Mouse (Mus musculus) spleen, postnatal 36 days (tissue): Measurements from ENCODE around the gene Fgf4.

Source experiments
- DNase-seq, 2 experiments: peaks; one replicate each; pipeline ENCODE4 v3.0.0; 2022; ENCODE audit warnings: low spot score in 2 of 2, mixed read lengths in 1 of 2

Fgf4 gene

DNA sequence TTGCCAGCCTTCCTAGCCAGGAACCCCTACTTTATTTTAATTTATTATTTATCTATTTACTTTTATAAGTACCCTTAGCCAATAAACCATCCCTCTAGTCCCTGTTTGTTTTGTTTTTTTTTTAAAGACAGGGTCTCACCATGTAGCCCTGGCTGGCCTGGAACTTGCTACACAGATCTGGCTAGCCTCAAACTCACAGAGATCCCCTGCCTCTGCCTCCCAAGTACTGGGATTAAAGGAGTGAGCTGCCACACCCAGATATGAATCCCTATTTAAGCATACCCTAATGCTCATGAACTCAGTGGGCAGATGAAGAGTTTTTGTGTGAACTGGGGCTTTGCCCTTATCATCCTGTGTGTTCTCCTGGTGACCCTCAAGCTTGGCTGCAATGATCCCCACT lies at the start of gene Fgf4:
Gene Fgf4, plus strand, starts transcription at position 301 of the 400 bp plus-strand sequence.
- DNase-seq: no peak

DNA sequence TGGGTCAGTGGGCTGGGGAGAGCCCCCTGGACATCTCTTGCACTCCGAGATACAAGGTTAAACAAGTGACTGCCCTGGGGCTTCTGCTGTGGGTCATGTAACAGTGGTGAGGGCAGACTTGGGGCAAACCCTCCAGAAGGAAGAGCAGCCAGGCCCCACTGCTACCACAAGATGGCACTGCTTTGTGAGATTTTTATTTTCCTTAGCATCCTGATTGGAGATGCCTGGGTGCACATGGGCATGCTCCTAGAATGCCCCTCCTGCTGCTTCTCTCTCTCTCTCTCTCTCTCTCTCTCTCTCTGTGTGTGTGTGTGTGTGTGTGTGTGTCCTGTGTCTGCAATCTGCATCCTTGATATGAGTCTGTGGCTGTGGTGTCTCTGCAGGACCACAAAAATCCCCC lies 48.7 kb upstream of the Fgf4 start:
- DNase-seq: no peak

DNA sequence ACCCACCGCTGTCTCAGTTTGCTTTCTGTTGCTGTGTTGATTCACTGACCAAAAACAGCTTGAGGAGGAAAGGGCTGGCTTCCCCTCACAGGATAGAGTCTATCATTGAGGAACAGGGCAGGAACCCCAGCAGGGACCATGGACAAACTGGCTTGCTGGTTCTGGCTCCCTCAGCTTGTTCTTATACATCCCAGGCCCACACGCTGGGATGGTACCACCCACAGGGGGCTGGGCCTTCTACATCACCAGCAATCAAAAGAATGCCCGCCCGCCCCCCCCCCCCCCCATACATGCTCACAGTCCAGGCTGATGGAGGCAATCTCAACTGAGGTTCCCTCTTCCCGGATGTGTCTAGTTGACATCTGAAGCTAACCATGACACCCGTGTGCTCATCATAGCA lies 40.1 kb upstream of the Fgf4 start:
- DNase-seq: no peak

DNA sequence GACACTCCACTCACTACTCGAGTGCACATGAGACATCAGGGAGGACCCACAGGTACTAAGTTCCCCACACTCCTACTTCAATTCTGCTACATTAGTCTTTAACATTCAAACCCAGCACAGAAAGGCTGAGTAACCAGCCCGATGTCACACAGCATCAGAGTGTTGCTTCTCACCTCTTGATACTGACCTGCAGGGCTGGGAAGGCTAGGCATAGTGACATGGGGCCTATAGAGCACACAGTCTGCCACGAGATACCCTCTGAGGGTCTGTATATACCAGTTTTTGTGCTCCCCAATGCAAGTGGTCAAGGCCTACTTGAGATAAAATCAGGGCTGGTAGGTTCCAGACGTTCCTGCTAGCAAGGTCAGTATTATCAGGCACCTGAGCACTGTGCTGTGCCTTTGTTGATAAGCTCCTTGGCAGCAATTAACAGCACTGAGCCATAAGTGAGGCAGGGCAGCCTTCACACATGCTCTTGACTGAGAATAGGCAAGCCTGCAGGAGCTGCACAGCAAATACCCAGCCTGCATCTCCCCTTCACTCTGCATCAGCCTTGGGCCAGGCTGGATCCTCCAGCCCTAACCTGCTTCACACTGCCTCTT lies 39.1 kb upstream of the Fgf4 start:
- peak in 1 of 2 experiments; percentile 16 for DNase-seq

DNA sequence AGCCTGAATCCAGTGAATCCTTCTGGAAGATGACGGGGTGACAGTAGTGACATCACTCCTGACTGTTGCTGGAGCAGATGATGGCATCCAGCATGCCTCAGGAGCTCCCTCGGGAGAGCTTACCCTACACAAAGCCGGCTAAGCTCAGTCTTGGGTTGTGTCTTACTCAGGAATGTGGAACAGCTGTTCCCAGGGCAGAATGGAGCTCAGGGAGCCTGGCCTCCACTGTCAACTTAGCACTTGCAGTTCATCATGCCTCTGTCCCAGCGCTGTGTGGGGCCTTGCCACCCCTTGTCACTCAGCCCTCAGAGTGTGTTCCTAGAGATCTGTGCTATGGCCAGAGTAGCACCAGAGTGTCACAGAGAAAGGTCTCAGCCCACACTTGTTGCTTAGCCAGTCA lies 35.6 kb upstream of the Fgf4 start:
- DNase-seq: no peak

DNA sequence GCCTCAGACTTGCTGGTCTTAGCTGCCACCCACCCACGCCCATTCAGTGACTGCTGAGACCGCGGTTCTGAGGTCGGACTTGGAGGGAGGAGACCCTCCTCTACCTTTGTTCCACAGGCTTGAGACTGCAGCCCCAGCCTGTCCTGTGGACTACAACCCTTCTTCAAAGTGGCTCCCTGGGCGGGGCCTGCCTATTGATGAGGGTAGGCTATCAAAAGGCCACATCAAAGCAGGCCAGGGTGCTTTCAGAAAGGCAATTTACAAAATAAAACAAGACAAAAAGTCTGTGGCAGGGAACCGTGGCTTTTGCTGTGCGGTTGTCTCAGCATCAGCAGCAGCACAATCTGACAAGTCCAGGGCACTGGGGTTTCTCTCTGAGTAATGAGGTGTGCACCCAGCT lies 25.3 kb upstream of the Fgf4 start:
- DNase-seq: no peak

DNA sequence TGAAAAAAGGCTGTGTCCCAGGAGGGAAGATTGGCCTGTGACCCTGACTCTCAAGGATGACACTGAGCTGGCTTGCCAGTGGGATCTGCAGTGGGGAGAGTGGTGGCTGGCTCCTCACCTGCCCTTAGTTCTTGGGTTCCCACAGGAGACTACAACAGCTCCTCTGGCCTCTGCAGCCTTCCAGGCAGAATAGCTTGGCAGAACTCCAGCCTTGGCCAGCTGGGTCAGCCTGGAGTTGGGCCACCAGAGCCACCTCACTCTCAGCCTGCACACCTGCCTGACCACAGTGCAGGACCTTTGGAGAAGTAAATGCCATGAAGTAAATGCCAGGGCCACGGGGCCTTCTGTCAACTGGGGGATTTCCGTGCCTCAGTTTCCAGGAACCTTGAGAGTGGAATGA lies 23.2 kb upstream of the Fgf4 start:
- DNase-seq: no peak

DNA sequence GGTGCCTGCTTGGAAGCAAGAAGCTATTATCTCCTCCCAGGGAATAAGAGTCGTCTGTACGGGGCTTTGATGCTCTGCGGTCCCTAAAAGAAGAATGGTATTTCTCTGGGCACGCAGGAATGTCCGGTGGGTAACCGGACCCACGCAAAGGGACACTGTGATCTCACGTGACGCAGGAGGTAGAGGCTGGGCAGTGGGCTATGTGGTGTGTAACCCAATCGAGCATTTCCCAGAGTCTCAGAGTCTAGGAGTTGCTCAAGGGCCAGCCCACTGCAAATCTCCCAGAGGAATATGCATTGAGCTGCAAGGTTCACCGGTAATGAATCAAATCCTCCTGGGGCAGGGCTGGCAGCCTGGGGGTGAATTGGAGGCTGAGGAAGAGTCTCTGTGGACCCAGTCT lies 18.8 kb upstream of the Fgf4 start:
- DNase-seq: no peak

DNA sequence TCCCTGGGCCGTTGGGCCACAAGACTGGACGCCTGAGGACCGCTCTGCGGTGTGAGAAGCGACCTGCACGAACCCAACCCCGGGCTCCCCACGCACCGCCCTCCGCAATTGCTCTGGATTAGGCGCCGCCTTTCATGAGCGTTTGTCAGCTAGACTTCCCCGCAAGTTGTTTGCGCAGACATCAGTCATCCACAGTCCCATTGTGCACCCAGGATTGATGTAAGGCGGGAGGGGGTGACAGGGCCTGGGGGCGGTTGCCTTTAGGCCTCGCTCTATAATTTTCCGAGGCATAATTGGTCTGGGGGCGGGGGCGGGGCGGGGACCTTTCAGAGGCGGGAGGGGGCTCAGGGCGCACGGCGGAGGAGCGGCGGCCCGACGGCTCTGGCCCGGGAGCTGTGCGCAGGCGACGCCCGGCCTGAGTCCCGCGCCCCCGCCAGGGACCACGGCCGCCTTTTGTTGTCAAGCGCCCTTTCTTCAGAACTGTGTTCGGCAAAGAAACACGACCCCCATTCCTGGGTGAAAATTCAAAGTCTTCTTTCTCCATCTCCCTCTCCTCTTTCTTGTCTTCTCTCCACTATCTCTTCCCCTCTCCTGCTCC lies 9.2 kb upstream of the Fgf4 start, which contains the start of gene Fgf3:
Gene Fgf3, plus strand, starts transcription at position 193 of the 598 bp plus-strand sequence.
- DNase-seq: no peak

DNA sequence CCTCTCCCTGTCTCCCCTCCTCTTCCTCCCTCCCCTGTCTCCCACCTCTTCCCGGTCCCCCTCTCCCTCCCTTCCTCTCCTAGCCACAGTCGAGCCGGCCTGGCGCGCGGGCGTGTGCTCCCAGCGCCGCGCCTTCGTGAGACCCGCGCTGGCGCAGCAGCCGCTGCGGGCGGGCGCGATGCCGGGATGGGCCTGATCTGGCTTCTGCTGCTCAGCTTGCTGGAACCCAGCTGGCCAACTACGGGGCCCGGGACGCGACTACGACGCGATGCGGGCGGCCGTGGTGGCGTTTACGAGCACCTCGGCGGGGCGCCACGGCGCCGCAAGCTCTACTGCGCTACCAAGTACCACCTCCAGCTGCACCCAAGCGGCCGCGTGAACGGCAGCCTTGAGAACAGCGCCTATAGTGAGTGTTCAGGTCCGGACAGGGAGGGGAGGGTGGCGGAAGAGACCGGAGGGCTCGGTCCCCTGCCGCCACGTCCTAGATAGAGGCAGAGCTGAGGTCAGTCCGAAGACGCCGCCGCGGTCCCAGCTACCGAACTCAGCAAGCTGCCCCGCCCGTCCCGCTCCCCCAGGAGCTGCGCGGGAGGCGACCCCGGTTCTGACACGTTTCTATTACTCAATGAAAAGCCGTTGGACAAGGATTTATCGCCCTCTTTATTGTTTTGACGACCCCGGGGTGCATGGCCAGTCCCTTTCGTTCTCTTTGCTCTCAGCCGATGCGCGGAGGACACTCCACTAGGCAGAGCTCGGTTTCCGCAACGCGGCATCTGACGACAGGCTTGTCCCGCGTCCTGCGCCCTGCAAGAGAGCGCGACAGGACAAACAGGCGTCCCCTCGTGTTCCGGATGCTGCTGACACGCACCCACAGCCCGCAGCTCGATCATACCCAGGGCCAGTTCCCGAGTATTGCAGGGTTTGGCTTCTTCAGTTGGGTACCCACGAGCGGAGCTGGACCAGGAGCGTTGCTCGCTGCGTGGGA lies 8.4 kb upstream of the Fgf4 start:
- no peak for DNase-seq

DNA sequence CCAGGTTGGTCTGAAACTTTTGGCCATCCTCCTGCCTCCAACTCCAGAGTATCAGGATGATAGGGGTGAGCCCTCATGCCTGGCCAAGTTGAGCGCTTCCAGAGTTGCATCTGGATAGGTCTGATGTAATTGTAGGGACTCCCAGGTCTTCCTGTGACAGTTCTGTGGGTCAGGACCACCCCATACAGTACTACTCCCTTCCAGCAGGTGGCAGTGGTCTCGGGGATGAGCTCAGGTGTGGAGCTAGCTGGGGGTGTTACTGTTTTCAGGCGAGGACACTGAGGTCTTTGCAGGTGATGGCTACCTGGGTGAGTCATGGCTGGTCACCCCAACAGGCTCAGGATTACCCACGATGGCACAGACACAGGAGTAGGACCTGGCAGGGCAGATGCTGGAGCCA lies 1.0 kb upstream of the Fgf4 start:
- peak in 1 of 2 experiments; percentile 6 for DNase-seq

DNA sequence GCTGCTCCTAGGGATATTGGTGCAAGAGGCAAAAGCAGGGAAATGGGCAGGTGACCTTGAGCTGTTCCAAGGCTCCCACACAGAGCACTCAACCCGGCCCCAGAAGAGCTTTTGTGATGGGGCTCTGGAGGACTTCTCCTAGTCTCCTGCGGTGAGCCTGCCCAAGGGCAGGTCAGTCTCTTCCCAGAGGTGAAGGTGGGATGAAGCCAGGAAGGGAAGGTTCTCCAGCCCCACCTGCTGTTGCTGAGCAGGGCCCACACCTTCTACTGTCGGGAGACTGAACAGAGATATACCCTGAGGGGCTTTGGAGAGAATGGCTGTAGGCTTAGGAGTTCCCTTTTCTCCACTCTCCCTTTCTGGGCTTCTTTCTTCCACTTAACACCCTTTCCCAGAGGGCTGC lies 4.2 kb downstream of the Fgf4 start:
- DNase-seq: no peak

DNA sequence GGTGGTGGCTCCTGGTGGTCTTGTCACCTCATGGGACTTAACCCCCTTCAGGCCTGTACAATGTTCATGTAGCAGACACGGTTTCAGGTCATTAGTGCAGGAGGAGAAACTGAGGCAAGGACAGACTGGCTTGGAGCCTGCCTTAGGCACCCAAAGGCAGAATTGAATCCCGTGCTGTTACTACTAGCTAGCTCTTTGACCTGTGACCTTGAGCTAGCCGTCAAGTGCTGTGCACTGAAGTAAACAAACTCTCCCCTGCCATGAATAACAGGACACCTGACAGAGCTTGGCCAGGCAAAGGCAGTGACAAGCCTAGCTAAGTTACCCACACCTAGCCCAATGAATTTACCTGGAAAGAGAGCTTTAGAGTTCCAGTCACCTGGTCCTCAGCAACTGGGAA lies 7.8 kb downstream of the Fgf4 start:
- no peak for DNase-seq

DNA sequence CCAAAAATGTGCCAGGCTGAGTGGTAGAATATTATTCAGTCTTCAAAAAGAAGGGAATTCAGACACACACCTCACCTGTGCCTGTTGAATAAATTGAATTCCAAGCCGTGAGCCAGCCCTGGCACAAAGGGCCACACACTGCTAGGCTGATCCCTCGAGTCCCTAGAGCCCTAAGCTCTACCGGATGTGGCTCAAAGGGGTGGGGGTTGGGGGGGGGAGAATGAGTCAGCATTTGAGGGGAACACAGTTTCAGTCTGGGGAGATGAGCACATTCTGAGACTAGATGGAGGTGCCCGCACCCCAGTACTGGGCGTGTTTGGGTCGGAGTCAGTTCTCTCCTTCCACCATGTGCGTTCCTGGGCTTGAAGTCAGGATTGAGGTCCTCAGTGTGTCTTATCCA lies 10.0 kb downstream of the Fgf4 start:
- DNase-seq: no peak

DNA sequence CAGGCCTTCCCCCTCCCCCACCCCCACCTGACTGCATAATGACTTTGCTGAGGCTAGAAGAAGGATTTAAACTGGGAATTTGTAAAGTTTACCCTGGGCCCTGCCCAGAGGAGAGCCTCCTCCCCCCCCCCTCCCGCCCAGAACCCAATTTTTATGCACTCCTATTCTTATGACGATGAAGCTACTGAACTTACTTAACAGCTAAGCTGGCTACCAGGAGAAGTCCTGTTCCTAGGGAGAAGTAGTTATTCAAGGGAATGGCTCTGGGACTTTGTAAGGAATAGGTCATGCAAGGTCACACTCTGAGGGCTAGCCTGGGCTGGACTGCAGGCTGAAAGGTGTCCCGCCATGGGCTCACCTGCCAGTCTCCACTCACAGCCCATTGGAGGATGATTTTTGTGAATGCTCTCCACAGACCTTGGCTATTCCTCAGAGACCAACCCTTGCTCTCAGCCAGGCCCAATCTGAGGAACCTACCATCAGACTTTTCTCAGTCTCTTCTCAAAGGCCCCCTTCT lies 10.7 kb downstream of the Fgf4 start:
- DNase-seq: no peak

DNA sequence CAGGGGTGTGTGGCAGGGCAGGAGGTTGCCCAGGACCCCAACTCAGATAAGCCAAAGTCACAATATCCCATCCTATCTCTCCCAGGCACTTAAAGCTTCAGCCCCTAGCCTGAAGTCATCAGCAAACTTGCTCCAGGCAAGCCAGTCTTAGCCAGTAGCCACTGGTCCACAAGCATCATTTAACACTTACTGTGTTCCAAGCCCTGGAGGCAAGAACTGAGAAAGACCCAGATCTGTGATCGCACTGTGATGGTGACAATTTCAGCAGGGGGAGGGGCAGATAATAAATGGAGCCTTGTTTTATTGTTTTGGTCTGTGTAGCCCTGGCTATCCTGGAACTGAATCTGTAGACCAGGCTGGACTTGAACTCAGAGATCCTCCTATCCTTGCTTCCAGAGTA lies 11.5 kb downstream of the Fgf4 start:
- no peak for DNase-seq

DNA sequence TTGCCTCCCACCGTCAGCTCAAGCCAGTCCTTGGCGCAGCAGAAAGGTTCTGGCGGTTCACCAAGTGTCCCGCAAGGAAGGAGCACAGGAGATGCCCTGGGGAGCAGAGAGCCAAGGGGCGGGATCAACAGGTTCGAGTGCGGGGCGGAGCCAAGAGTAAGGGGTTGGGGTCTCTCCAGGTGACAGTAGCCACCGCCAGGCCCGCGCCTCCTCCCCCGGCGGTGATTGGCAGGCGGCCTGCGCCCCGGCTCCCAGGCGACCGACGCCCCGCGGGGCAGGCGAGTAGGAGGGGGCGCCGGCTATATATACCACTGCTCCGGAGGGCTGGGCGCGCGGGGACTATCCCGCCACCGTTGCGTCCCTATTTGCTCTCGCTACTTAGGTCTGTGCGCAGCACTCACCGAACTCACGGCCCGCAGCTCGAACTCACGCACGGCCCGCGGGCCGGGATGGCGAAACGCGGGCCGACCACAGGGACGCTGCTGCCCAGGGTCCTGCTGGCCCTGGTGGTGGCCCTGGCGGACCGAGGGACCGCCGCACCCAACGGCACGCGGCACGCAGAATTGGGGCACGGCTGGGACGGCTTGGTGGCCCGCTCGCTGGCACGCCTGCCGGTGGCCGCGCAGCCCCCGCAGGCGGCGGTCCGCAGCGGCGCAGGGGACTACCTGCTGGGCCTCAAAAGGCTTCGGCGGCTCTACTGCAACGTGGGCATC lies 14.0 kb downstream of the Fgf4 start:
- no peak for DNase-seq

DNA sequence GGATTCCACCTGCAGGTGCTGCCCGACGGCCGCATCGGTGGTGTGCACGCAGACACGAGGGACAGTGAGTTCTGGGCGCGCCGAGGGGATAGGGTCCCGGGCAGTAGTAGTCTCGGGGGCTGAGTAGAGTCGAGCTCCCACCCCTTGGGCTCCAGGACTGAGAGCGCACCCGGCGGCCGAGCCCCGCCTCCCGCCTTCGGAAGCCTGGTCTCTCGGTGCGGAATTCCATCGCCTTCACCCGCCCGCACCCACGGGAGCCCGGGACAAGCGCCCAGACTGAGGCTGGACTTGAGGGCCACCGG lies 14.6 kb downstream of the Fgf4 start:
- DNase-seq: no peak

DNA sequence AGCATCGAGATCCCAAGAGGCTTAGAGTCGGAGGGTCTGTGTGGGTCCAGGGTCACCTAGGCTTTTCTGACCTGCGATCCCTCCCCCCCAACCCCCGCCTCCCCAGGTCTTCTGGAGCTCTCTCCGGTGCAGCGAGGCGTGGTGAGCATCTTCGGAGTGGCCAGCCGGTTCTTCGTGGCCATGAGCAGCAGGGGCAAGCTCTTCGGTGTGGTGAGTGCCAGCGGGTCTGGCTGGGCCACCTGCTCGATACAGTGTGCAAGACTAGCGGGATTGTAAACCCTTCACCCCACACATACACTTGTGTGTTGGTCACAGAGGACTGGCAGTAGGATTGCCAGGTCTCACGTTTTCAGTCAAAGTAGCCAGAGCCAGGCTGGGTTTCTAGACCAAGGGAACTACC lies 15.0 kb downstream of the Fgf4 start:
- DNase-seq: no peak

DNA sequence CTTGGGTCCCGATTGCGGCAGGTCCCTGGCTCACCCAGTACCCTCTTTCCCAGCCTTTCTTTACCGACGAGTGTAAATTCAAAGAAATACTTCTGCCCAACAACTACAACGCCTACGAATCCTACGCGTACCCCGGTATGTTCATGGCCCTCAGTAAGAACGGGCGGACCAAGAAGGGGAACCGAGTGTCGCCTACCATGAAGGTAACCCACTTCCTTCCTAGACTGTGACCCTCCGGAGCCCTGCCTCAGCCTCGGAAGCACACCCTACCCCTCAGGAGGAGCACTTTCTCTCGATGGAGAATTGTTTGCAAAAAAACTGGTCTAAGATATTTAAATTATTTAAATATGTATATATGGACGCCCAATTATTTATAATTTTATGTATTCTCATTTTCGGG lies 15.5 kb downstream of the Fgf4 start:
- DNase-seq: no peak

DNA sequence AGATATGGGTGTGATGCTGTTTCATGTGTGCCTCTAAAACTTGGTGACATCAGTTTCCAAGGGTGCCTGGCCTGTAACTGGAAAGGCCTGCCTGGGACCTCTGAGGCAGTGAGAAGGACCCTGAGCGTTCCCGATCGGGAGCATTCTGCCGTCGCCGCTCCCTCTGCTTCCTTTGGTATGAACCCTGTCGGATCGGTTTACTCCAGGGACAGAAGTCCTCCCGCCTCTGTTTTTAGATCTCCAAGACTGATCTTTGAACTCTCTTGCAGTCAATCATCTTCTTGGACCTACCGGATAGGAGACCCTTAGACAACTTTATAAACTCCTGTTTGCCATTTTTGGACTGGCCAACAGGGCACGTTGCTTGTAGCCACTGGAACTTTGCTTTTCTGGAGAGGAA lies 16.0 kb downstream of the Fgf4 start:
- no peak for DNase-seq

DNA sequence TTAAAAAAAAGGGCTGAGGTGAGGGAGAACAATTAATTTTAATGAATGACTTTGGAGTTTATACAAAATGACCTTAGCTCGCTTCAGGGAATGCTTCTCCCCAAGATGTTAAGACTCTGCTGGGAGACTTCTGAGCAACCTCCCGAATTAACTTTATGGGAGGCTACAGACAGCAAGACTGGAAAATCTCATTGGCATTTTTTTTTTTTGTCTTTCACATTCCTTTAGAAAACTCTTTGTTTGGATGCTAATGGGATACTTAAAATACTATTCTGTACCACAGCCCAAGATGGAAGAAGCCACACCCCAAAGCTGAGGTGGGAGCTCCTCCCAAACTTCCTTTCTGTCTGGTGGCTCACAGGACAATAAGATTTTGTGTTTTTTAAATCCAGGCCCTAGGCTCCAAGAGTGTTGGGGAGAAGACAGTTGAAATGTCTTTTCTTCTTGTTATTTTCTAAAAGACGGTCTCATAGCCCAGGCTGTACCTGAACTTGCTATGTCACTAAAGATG lies 17.0 kb downstream of the Fgf4 start:
- no peak for DNase-seq
